Mouse (Mus musculus): ENCODE measurements around the gene Nkain4. TPM values are rescaled to one million over a fixed set of nuclear protein-coding genes. Genes with fewer than 3 reads are reported as not detected.

Gene Nkain4
- polyA plus RNA-seq, 1 experiment, result not detected

DNA sequence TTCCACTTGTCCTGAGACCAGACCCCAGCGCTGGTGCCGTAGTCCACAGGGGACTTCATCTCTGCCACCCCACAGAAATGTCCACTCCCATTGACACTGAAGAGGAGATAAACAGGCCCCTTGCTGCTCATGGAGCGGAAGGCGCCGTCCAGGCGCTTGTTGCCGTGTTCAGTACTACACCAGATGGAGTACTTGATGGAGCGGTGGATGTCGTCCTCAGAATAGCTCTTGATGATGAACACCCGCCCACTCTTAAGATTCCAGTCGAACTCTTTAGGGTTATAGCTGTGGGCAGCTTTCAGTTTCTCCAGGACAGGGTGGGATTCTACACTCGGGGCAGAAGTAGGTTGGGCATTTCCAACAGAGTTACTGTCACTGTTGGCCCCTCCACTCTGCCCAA, 43.6 kb downstream of the Nkain4 start:
- TF ChIP-seq GATA1 (IDR thresholded peaks at IDR 0.05; ENCODE audit: low read length), result no peak

- no peak for TF ChIP-seq GATA1 (IDR thresholded peaks at IDR 0.05; ENCODE audit: low read length)
Observed at GRCm38 (mm10) chr2:180905556-180906221, 48.8 kb downstream of the Nkain4 start.

DNA sequence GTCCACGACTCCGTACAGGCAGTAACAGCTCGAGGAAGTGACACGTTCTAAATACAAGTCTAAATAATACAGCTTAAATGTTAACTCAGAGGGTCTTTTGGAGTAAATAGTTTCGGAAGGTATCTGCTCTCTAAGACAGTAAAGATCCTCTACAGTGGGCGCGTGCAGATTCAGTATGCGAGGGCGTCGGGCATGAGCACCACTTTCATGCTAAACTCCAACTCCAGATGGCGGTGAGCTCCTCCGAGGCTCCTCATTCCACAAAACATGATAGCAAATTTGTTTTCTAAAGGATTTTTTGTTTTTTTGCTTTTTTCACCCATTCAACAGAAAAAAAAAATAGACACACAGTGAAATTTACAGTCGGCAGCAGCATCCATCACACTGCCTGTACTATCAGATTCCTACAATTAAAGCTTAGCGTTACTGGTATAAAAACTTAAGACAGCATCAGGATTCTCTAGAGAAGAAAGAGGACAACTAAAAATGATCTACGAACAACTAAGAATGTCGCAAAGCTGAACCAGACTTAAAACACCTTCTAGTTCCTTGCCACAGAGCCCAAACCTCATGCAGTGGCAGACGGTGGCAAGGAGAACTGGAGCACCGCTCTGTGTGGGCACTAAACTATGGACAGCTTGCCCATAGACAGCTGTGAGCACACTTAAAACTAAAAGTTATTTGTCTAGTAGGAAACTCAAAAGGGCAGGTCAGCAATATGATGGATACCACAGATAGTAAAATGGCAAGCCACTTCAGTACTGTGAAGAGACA, 49.9 kb downstream of the Nkain4 start:
- TF ChIP-seq GATA1 (IDR thresholded peaks at IDR 0.05; ENCODE audit: low read length), result no peak

DNA sequence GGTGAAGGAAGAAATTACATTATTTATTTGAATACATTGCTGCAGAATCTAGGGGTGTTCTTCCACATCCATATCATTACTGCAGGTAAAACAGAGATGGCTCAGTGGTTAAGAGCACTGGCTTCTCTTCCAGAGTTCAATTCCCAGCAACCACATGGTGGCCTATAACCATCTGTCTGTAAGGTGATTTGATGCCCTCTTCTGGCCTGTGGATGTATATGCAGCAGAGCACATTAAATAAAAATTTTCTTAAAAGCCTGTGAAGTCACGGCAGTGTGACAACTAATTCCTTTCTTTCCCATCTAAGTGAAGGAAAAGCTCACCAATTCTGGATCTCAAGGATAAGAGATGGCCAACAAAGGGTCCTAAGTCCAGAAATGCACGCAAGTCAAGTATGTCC, 52.4 kb downstream of the Nkain4 start:
- no peak for TF ChIP-seq GATA1 (IDR thresholded peaks at IDR 0.05; ENCODE audit: low read length)

GRCm38 (mm10) chr2:180897857-180898256, 56.6 kb downstream of the Nkain4 start:
- no peak for TF ChIP-seq GATA1 (IDR thresholded peaks at IDR 0.05; ENCODE audit: low read length)

DNA sequence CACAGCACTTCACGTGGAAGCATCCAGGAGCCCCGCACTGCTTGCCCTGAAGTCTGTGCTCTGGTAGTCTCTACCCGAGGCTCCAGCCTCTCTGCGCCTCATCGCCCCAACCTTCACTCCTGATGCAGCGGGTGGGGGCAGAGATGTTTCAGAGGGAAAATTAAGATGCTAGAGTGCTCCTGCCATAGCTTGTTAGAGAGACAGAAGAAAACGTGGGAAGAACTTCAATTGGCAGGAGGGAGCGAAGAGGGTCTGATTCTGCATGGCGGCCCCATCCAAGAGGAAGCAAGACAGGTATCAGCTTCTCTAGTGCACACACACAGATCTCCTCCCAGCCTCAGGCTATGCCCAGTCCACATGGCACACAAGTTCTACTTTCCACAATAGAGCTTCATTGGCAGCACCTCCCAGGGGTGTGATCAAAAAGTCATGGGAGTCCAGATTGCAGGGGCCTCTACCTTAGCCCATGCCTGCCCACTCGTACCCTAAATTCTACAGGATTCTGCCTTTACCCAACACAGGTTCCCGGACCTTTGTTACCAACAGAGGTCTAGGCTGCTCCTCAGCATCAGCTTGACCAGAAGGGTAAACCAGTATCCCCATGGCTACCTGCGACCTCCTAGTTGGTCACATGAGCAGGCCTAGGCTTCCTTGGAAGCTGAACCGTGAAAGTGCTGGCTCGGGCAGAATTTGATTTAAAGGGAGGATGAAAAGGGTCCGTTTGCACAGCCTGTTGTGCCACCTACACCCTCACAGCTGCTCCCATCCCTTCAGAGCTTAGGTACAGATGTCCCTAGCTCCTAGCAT, 57.5 kb downstream of the Nkain4 start:
- TF ChIP-seq GATA1 (IDR thresholded peaks at IDR 0.05; ENCODE audit: low read length), result no peak

GRCm38 (mm10) chr2:180895837-180896525, 58.5 kb downstream of the Nkain4 start:
- TF ChIP-seq GATA1 (IDR thresholded peaks at IDR 0.05; ENCODE audit: low read length), result no peak

DNA sequence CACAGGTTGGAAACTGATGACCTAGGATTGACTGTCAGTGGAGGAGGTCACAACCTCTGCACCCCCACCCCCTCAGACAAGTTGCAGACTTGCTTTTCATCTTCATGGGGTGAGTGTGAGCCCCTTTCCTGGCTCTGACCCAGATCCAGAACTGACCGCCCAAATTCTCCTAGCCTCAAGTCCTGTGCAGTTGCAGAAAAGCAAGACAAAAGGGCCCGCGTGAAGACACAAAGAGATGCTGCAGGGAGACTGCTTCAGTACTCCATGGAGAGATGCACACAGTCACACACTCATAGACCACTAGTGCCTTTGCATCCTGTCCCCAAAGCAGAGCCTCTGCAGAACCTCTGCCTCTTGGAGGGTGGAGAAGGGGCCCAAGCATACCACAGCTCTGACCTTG, 59.2 kb downstream of the Nkain4 start:
- no peak for TF ChIP-seq GATA1 (IDR thresholded peaks at IDR 0.05; ENCODE audit: low read length)

DNA sequence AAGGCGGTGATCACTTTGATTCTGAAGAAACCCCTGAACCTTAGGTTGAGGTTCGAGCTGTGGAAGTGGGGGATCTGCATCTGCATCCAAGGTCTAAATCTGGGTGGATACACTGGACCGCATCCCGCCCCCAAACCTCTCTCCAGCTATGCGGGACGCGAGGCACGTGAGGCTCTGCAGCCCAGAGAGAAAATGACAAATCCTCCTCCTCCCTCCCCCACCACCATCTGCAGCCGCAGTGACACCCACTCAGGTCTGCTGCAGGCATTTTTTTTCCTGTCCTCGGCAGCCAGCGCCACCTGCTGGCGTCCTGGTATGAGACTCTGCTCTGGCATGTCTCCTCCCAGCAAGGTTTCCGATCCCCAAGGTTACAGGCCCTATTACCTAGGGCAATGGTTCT, 59.8 kb downstream of the Nkain4 start:
- TF ChIP-seq GATA1 (IDR thresholded peaks at IDR 0.05; ENCODE audit: low read length), result no peak

- no peak for TF ChIP-seq GATA1 (IDR thresholded peaks at IDR 0.05; ENCODE audit: low read length)
Observed at GRCm38 (mm10) chr2:180894029-180894623, 60.4 kb downstream of the Nkain4 start.

GRCm38 (mm10) chr2:180893537-180894028, 60.9 kb downstream of the Nkain4 start:
- no peak for TF ChIP-seq GATA1 (IDR thresholded peaks at IDR 0.05; ENCODE audit: low read length)

DNA sequence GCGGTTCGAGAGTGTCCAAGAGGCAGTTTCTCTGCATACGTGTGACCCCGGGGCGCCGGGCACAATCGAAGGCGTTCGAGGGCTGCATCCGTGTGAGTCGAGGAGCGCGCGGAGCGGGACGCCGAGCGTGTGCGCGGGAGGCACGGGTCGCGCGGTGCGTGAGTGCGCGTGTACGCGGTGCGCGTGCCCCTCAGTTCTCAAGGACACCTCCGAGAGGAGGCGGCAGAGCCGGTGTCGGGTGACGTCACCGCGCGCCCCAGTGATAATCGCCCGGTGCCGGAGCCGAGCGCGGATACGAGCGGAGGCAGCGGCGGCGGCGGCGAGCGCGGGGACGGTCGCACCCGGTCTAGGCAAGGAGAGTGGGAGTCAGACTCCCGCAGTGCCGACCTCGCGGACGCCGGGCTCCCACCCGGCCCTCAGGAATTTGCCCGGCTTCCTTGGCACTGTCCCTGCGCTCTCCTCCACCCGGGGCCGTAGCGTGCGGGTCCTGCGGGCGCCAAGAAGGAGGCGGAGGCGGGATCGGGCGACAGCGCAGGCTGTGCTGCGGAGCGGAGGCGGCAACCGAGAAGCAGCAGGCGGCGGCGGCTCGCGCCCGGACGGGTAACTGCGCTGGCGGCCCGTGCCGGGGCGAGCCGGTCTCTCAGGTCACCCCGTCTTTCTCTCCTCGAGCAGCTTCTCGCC, 61.5 kb downstream of the Nkain4 start:
- no peak for TF ChIP-seq GATA1 (IDR thresholded peaks at IDR 0.05; ENCODE audit: low read length)

DNA sequence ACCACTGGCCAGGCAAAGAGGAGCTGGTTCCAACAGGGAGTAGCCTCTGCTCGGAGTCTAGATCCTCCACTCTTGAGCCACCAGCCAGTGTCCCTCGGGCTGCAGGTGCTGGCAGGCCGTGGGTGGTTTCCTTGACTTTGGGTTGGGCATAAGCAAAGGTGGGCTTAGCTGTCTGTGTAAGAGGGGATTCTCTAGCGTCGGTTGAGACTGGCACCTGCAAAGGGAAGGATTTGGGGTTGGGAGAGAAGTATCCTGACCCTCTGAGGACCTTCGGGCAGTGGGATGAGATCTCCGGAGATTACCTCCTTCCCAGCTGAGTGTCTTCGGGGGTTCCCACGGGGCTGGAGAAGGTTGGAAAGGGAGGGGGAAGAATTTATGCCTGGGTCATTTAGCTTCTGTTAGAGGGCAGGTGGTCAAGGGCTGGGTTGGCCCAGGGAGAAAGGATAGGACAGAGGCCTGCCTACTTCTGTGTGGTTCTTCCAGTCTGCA, 62.6 kb downstream of the Nkain4 start:
- TF ChIP-seq GATA1 (IDR thresholded peaks at IDR 0.05; ENCODE audit: low read length), result no peak
